Mouse (Mus musculus) heart, postnatal 0 days (tissue): Measurements from ENCODE around the gene Rhbdd3. TPM values are rescaled to one million over a fixed set of nuclear protein-coding genes. Genes with fewer than 3 reads are reported as not detected.

ENCODE experiments used
- ATAC-seq: fragments of 200-750 bp; cut with Nextera tagmentation; 2 replicates; pipeline ENCODE4 v1.8.0; 2017; ENCODE audit warnings: low read depth, moderate number of reproducible peaks, moderate library complexity; ENCODE audit not compliant: insufficient read depth
- DNase-seq: peaks from one replicate; pipeline ENCODE4 v3.0.0-alpha.2; 2016; ENCODE audit warnings: low spot score
- H3K27ac ChIP-seq: fragments of 300-500 bp; sonication (generic); 2 replicates; pipeline ENCODE4 v1.5.1; 2014; ENCODE audit warnings: low read depth, mild to moderate bottlenecking
- H3K27me3 ChIP-seq: fragments of 300-500 bp; sonication (generic); 2 replicates; pipeline ENCODE4 v1.6.1; 2014; ENCODE audit warnings: low read length, mixed read lengths; ENCODE audit not compliant: control insufficient read depth, insufficient read depth
- H3K36me3 ChIP-seq: fragments of 300-500 bp; sonication (generic); replicated peaks from 2 replicates; pipeline ENCODE4 v1.6.1; 2014; ENCODE audit warnings: low read length, mixed read lengths; ENCODE audit not compliant: control insufficient read depth, insufficient read depth
- H3K4me1 ChIP-seq: fragments of 300-500 bp; sonication (generic); 2 replicates; pipeline ENCODE4 v1.6.1; 2014; ENCODE audit warnings: antibody characterized with exemption; ENCODE audit not compliant: control insufficient read depth, insufficient read depth
- H3K4me2 ChIP-seq: fragments of 300-500 bp; sonication (generic); 2 replicates; pipeline ENCODE4 v1.6.1; 2014; ENCODE audit warnings: low read depth, mild to moderate bottlenecking, low read length, moderate library complexity
- H3K4me3 ChIP-seq: fragments of 300-500 bp; sonication (generic); 2 replicates; pipeline ENCODE4 v1.5.1; 2014; ENCODE audit warnings: low read depth, low read length
- H3K9ac ChIP-seq: fragments of 300-500 bp; sonication (generic); replicated peaks from 2 replicates; pipeline ENCODE4 v1.6.1; 2014; ENCODE audit warnings: low read depth, low read length, mixed read lengths
- H3K9me3 ChIP-seq: fragments of 300-500 bp; sonication (generic); replicated peaks from 2 replicates; pipeline ENCODE4 v1.6.1; 2016; ENCODE audit warnings: low read length; ENCODE audit not compliant: control insufficient read depth
- CTCF ChIP-seq: IDR thresholded peaks from 2 replicates; pipeline ENCODE4 v1.5.1; 2016; ENCODE audit warnings: antibody characterized with exemption, control low read depth, low read depth
- EP300 ChIP-seq: IDR thresholded peaks from 2 replicates; pipeline ENCODE4 v1.6.1; 2016; ENCODE audit warnings: antibody characterized with exemption, low read depth
- WGBS: fragments of 180-500 bp; shearing (Covaris S2); extraction: QIAGEN DNeasy Blood & Tissue Kit; methylation state at CpG from one replicate; pipeline ENCODE4 v1.1.7; 2014; 5-methylcytosine and 5-hydroxymethylcytosine counted together
- polyA plus RNA-seq: library from polyadenylated mRNA; unstranded; fragments of >200 nt; fragmentation: Nextera tagmentation; extraction: Ambion mirVana; gene quantifications from 2 replicates; pipeline ENCODE4 v1.2.1, GENCODE M21; 2015
- total RNA-seq: library from RNA; depleted of rRNA; stranded (reverse); fragments of >200 nt; gene quantifications from 2 replicates; pipeline ENCODE4 v1.2.3, GENCODE M21; 2014; ENCODE audit warnings: low replicate concordance; rRNA removed

Gene Rhbdd3
- total and polyA plus RNA-seq, 2 experiments from 2014 or later: 28.5 to 50.4 TPM

GRCm38 (mm10) chr11:5154961-5155805 lies 56.5 kb downstream of the Rhbdd3 start:
- no peak overlapping the region for H3K27ac ChIP-seq
- peaks cover 12% of the 10 kb centered on the region; the same call in 1 of the 2 replicates for H3K27me3 ChIP-seq
- no peak for TF ChIP-seq CTCF
- TF ChIP-seq EP300: no peak
- WGBS: 50% methylated on average over 10 of the region's 10 CpGs
- H3K9me3 ChIP-seq: no peaks in the 10 kb centered on the region
- no peak overlapping the region for H3K9ac ChIP-seq
- H3K4me2 ChIP-seq: no peak overlapping the region
- ATAC-seq (peak; percentile 36; the same call in 1 of the 2 replicates), DNase-seq (no peak)
- H3K36me3 ChIP-seq: no peaks in the 10 kb centered on the region
- H3K4me3 ChIP-seq: no peak overlapping the region
- no peaks in the 10 kb centered on the region for H3K4me1 ChIP-seq

Other genes with a start within 250 kb of the Rhbdd3 start
- gene Nf2, start 249.4 kb upstream of the Rhbdd3 start, total RNA-seq: 50.0 and 56.3 TPM in 2 replicates
- 33.5 and 36.7 TPM in 2 replicates for gene Nf2, start 249.4 kb upstream of the Rhbdd3 start, polyA plus RNA-seq
- gene Nipsnap1, start 225.0 kb upstream of the Rhbdd3 start, total RNA-seq: 7.4 and 8.0 TPM in 2 replicates
- 10.1 and 10.6 TPM in 2 replicates for gene Nipsnap1, start 225.0 kb upstream of the Rhbdd3 start, polyA plus RNA-seq
- gene Thoc5, start 203.6 kb upstream of the Rhbdd3 start, total RNA-seq: 11.9 and 17.2 TPM in 2 replicates
- gene Thoc5, start 203.6 kb upstream of the Rhbdd3 start, polyA plus RNA-seq: 15.9 and 16.0 TPM in 2 replicates
- gene Nefh, start 150.9 kb upstream of the Rhbdd3 start, total RNA-seq: 0.04 TPM in 1 of 2 replicates, not detected in the other
- gene Nefh, start 150.9 kb upstream of the Rhbdd3 start, polyA plus RNA-seq: 0.03 and 0.07 TPM in 2 replicates
- 39.0 and 56.7 TPM in 2 replicates for gene Ap1b1, start 112.1 kb upstream of the Rhbdd3 start, total RNA-seq
- 27.4 and 29.6 TPM in 2 replicates for gene Ap1b1, start 112.1 kb upstream of the Rhbdd3 start, polyA plus RNA-seq
- 2.7 TPM in 1 of 2 replicates, not detected in the other for gene Rasl10a, start 40.8 kb upstream of the Rhbdd3 start, total RNA-seq
- gene Rasl10a, start 40.8 kb upstream of the Rhbdd3 start, polyA plus RNA-seq: 0.85 and 1.1 TPM in 2 replicates
- gene Gas2l1, start 33.6 kb upstream of the Rhbdd3 start, total RNA-seq: 21.9 and 28.5 TPM in 2 replicates
- gene Gas2l1, start 33.6 kb upstream of the Rhbdd3 start, polyA plus RNA-seq: 11.5 and 12.0 TPM in 2 replicates
- gene Ewsr1, start 340 bp downstream of the Rhbdd3 start, total RNA-seq: 213 and 286 TPM in 2 replicates
- 204 and 238 TPM in 2 replicates for gene Ewsr1, start 340 bp downstream of the Rhbdd3 start, polyA plus RNA-seq
- 1.7 and 8.5 TPM in 2 replicates for gene Emid1, start 53.3 kb downstream of the Rhbdd3 start, total RNA-seq
- gene Emid1, start 53.3 kb downstream of the Rhbdd3 start, polyA plus RNA-seq: 4.4 and 5.8 TPM in 2 replicates
- 90.2 and 103 TPM in 2 replicates for gene Kremen1, start 162.6 kb downstream of the Rhbdd3 start, total RNA-seq
- gene Kremen1, start 162.6 kb downstream of the Rhbdd3 start, polyA plus RNA-seq: 24.3 and 28.5 TPM in 2 replicates